Mouse (Mus musculus): ENCODE measurements at regions not wholly inside any gene's neighbourhood (a gene's known extent, or its start where the extent isn't known, plus 50 kb on each side); places are given as distances from the start of the nearest gene placed in this dataset.

DNA sequence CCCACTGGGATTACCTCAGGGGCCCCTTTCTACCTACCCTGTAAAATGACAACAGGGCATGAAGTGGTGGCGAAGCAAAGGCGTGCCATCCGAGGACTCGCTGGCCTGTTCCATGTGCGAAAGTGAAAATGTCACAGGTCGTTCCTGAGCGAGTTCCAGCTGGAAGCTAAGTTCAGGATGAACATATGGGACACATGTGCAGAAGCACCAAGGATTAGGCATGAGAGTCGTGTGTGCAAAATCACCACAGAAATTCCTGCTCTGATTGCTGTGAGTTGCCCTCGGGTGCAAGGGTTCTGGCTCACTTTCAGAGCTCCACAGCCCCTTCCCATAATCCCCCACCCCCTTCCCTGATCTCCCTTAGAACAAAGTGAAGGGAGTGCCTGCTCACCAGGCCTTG, 147.6 kb upstream of the Nfe2l3 start:
- Histone ChIP-seq H3K4me3 (ENCODE audit: control insufficient read depth, low read depth, low read length) (no peak overlapping the region), H3K27me3 (ENCODE audit: control insufficient read depth, insufficient read depth, low read length) (no peaks in the 10 kb centered on the region), H3K27ac (ENCODE audit: control insufficient read depth, insufficient read depth, low read depth, low read length) (no peak overlapping the region), H3K36me3 (ENCODE audit: control insufficient read depth, insufficient read depth, low read length) (no peaks in the 10 kb centered on the region), H3K4me1 (ENCODE audit: control insufficient read depth, insufficient read depth, low read length) (peaks cover 2% of the 10 kb centered on the region; the same call in 1 of the 2 replicates)
- TF ChIP-seq POLR2A (IDR thresholded peaks at IDR 0.05; ENCODE audit: control insufficient read depth, low read depth, low read length) (no peak), CTCF (IDR thresholded peaks at IDR 0.05; ENCODE audit: control insufficient read depth, insufficient read depth, insufficient replicate concordance, low read depth, low read length) (no peak)

DNA sequence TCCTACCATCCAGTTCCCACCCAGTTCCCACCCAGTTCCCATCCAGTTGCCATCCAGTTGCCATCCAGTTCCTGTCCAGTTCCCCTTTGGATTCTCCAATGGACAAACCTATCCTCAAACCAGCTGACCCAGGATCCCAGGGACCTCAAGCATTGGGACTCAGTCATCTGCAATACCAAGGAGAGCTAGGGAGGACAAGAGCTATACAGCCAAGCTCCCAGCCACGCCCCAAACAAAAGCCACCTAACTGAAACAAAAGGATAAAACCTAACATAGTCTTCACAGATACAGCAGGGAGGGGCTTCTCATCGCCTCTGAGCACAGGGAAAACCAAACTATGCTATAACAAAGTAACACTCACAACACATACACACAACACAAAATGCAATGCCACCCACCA, 145.6 kb upstream of the Nfe2l3 start:
- TF ChIP-seq CTCF (IDR thresholded peaks at IDR 0.05; ENCODE audit: control insufficient read depth, insufficient read depth, insufficient replicate concordance, low read depth, low read length) (no peak), POLR2A (IDR thresholded peaks at IDR 0.05; ENCODE audit: control insufficient read depth, low read depth, low read length) (no peak)

DNA sequence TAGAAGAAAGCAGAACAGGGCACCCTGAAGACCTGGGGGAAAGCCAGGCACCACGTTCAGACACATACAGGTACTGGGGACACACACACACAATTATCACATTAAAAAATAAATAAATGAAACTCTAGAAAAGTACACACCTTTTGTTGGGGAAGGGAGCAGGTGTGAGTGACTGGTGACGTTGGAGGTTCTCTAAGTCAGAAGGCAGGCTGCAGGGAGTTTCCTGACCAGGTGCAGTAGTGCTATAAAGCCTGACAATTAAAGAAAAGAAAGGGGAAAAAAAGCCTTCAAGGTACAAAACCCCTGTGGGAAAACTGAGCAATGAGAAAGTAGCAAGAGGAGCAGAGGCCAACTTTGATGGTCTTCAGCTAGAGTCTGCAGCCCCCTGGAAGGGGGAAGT, 145.1 kb upstream of the Nfe2l3 start:
- no peak overlapping the region for H3K4me3 ChIP-seq (ENCODE audit: control insufficient read depth, low read depth, low read length)
- H3K27ac ChIP-seq (ENCODE audit: control insufficient read depth, insufficient read depth, low read depth, low read length), result no peak overlapping the region
- H3K36me3 ChIP-seq (ENCODE audit: control insufficient read depth, insufficient read depth, low read length), result no peaks in the 10 kb centered on the region
- H3K27me3 ChIP-seq (ENCODE audit: control insufficient read depth, insufficient read depth, low read length), result no peaks in the 10 kb centered on the region
- peaks cover 2% of the 10 kb centered on the region; the same call in 1 of the 2 replicates for H3K4me1 ChIP-seq (ENCODE audit: control insufficient read depth, insufficient read depth, low read length)
- TF ChIP-seq POLR2A (IDR thresholded peaks at IDR 0.05; ENCODE audit: control insufficient read depth, low read depth, low read length) (no peak), CTCF (IDR thresholded peaks at IDR 0.05; ENCODE audit: control insufficient read depth, insufficient read depth, insufficient replicate concordance, low read depth, low read length) (no peak)

More for the DNA sequence above, 145.6 kb upstream of the Nfe2l3 start:
- Histone ChIP-seq H3K4me1 (ENCODE audit: control insufficient read depth, insufficient read depth, low read length) (peaks cover 2% of the 10 kb centered on the region; the same call in 1 of the 2 replicates), H3K27me3 (ENCODE audit: control insufficient read depth, insufficient read depth, low read length) (no peaks in the 10 kb centered on the region), H3K4me3 (ENCODE audit: control insufficient read depth, low read depth, low read length) (no peak overlapping the region), H3K27ac (ENCODE audit: control insufficient read depth, insufficient read depth, low read depth, low read length) (no peak overlapping the region), H3K36me3 (ENCODE audit: control insufficient read depth, insufficient read depth, low read length) (no peaks in the 10 kb centered on the region)

DNA sequence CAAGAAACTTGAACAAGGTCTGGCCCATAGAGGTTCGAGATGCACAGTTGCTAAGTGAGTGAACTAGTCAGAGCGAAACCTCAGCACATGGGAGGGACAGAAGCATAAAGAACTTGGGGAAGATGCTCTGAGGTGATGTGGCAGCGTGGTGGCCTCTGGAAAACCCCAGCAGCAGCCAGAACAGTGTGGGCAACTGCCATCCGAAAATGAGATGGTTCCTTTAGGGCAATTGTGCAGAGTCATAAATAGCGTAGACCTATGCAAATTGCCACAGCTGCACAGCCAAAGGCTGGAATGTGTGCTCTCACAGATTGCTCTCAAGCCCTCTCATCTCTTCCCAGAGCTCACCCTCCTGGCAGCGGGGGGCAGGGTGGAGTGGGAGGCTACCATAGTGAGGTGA, 144.7 kb upstream of the Nfe2l3 start:
- no peak overlapping the region for H3K4me3 ChIP-seq (ENCODE audit: control insufficient read depth, low read depth, low read length)
- peaks cover 2% of the 10 kb centered on the region; the same call in 1 of the 2 replicates for H3K4me1 ChIP-seq (ENCODE audit: control insufficient read depth, insufficient read depth, low read length)
- no peak overlapping the region for H3K27ac ChIP-seq (ENCODE audit: control insufficient read depth, insufficient read depth, low read depth, low read length)
- no peaks in the 10 kb centered on the region for H3K36me3 ChIP-seq (ENCODE audit: control insufficient read depth, insufficient read depth, low read length)
- TF ChIP-seq POLR2A (IDR thresholded peaks at IDR 0.05; ENCODE audit: control insufficient read depth, low read depth, low read length) (no peak), CTCF (IDR thresholded peaks at IDR 0.05; ENCODE audit: control insufficient read depth, insufficient read depth, insufficient replicate concordance, low read depth, low read length) (no peak)
- H3K27me3 ChIP-seq (ENCODE audit: control insufficient read depth, insufficient read depth, low read length), result no peaks in the 10 kb centered on the region

DNA sequence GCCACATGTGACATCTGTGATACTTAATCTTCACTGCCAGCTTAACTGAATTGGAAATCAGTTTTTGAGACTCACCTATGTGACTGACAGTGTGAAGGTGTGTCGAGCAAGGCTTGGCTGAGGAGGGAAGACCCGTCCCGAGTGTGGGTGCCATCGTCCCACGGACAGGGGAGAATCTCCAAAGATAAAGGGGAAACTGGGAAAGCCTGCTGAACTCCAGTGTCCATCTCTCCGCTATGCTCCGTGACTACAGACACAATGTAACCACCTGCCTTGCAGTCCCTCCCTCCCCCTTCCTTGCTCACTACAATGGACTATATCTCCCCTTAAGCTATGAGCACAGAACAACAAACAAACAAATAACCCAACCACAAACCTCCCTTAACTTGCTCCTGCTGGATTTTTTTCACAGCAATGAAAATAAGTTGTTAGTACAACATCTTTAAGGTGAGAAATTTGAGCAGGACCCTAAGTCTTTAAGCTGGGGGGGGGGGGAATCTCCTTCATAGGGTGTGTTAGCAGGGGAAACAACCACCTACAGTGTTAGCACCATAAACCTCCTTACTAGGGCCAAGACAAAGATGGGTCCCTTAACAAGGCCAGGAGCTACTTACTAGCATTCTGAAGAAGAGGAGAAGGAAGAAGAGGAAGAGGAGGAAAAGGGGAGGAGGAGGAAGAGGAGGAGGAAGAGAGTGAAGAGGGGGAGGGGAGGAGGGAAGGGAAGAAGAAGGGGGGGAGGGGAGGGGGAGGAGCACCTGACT, 144.0 kb upstream of the Nfe2l3 start:
- H3K27ac ChIP-seq (ENCODE audit: control insufficient read depth, insufficient read depth, low read depth, low read length), result no peak overlapping the region
- no peaks in the 10 kb centered on the region for H3K27me3 ChIP-seq (ENCODE audit: control insufficient read depth, insufficient read depth, low read length)
- no peaks in the 10 kb centered on the region for H3K36me3 ChIP-seq (ENCODE audit: control insufficient read depth, insufficient read depth, low read length)
- TF ChIP-seq CTCF (IDR thresholded peaks at IDR 0.05; ENCODE audit: control insufficient read depth, insufficient read depth, insufficient replicate concordance, low read depth, low read length) (no peak), POLR2A (IDR thresholded peaks at IDR 0.05; ENCODE audit: control insufficient read depth, low read depth, low read length) (no peak)
- peaks cover 2% of the 10 kb centered on the region; the same call in 1 of the 2 replicates for H3K4me1 ChIP-seq (ENCODE audit: control insufficient read depth, insufficient read depth, low read length)
- H3K4me3 ChIP-seq (ENCODE audit: control insufficient read depth, low read depth, low read length), result no peak overlapping the region

DNA sequence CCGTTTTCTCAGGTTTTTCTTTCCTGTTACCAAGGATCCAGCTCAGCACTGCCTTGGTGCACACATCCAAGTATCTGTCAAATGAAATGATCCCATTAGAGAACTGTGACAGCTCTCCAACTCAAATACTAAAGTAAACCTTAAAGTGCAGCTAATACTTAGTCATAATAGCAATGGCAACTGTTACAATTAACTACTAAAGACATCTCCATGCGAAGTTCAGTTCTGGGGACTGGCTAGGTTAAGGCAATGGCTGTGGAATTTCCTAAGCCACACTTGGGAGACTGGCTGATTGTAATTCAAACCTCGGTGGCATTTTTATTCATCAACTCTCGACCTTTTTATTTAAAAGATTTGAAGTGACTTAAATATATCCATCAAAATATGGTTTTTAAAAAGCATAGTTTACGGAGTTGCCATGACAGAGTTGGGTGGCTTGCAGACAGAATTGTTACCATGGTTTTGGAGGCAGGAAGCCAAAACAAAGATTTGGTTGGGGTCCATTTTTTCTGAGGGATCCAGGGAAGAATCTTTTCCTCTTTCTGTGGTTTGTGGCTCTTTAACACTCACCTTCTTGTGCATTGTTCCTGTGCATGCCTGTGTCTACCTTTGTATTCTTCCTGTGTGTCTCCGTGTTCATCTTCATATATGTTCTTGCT, 143.3 kb upstream of the Nfe2l3 start:
- TF ChIP-seq POLR2A (IDR thresholded peaks at IDR 0.05; ENCODE audit: control insufficient read depth, low read depth, low read length) (no peak), CTCF (IDR thresholded peaks at IDR 0.05; ENCODE audit: control insufficient read depth, insufficient read depth, insufficient replicate concordance, low read depth, low read length) (no peak)
- Histone ChIP-seq H3K36me3 (ENCODE audit: control insufficient read depth, insufficient read depth, low read length) (no peaks in the 10 kb centered on the region), H3K4me3 (ENCODE audit: control insufficient read depth, low read depth, low read length) (no peak overlapping the region), H3K27me3 (ENCODE audit: control insufficient read depth, insufficient read depth, low read length) (no peaks in the 10 kb centered on the region), H3K4me1 (ENCODE audit: control insufficient read depth, insufficient read depth, low read length) (peaks cover 2% of the 10 kb centered on the region; the same call in 1 of the 2 replicates), H3K27ac (ENCODE audit: control insufficient read depth, insufficient read depth, low read depth, low read length) (no peak overlapping the region)

DNA sequence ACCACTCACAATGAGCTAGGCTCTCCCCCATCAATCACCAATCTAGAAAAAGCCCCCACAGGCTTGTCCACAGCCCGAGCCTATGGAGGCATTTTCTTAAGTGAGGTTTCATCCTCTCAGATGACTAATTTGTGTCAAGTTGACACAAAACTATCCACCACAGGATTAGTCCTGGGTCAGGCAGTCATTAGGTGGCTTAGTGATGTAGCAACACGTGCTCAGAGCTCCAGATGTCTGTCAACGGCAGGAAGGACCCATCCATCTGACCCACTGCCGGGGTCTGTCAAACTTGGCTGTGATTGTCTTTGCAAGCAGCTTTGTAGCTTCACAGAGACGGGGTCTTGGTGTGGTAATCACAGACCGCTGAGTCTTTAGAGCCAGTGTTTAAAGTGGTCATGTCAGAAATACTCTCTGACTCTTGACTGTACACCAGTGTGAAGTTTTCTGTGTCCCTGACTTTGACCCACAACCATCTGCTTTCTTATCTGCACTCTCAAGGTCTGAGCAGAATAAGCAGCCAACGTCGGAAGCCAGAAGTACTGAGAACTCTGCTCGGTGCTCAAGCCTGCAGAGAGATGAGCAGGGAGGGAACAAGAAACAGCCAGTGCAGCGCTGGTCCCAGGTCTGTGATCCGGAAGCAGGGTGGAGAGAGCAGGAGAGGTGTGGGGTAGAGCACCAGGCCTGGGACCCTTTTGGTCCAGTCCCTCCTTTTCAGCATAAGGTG, 131.6 kb upstream of the Nfe2l3 start:
- no peak overlapping the region for H3K27ac ChIP-seq (ENCODE audit: control insufficient read depth, insufficient read depth, low read depth, low read length)
- H3K4me1 ChIP-seq (ENCODE audit: control insufficient read depth, insufficient read depth, low read length), result no peaks in the 10 kb centered on the region
- no peaks in the 10 kb centered on the region for H3K27me3 ChIP-seq (ENCODE audit: control insufficient read depth, insufficient read depth, low read length)
- H3K36me3 ChIP-seq (ENCODE audit: control insufficient read depth, insufficient read depth, low read length), result no peaks in the 10 kb centered on the region
- H3K4me3 ChIP-seq (ENCODE audit: control insufficient read depth, low read depth, low read length), result no peak overlapping the region
- no peak for TF ChIP-seq CTCF (IDR thresholded peaks at IDR 0.05; ENCODE audit: control insufficient read depth, insufficient read depth, insufficient replicate concordance, low read depth, low read length)
- TF ChIP-seq POLR2A (IDR thresholded peaks at IDR 0.05; ENCODE audit: control insufficient read depth, low read depth, low read length), result no peak
